Mouse (Mus musculus) liver, embryonic 11.5 days (tissue): ENCODE measurements at regions not wholly inside any gene's neighbourhood (a gene's known extent, or its start where the extent isn't known, plus 50 kb on each side); places are given as distances from the start of the nearest gene placed in this dataset.

Experiments
- ATAC-seq: fragments of 200-750 bp; cut with Nextera tagmentation; replicated peaks from 2 replicates; pipeline ENCODE4 v1.8.0; 2017; ENCODE audit warnings: moderate number of reproducible peaks, mild to moderate bottlenecking, moderate TSS enrichment, moderate library complexity; ENCODE audit not compliant: low FRiP score
- DNase-seq: peaks from one replicate; pipeline ENCODE4 v3.0.0-alpha.2; 2017; ENCODE audit warnings: low spot score
- H3K27ac ChIP-seq: fragments of 300-500 bp; sonication (generic); 2 replicates; pipeline ENCODE4 v1.5.1; 2014; ENCODE audit warnings: mild to moderate bottlenecking, low read depth, low read length, control low read depth
- H3K27me3 ChIP-seq: fragments of 300-500 bp; sonication (generic); replicated peaks from 2 replicates; pipeline ENCODE4 v1.6.1; 2014; ENCODE audit warnings: low read length, mixed read lengths; ENCODE audit not compliant: control insufficient read depth, insufficient read depth
- H3K36me3 ChIP-seq: fragments of 300-500 bp; sonication (generic); 2 replicates; pipeline ENCODE4 v1.6.1; 2014; ENCODE audit warnings: mild to moderate bottlenecking, low read length, moderate library complexity, mixed read lengths; ENCODE audit not compliant: control insufficient read depth, insufficient read depth
- H3K4me1 ChIP-seq: fragments of 300-500 bp; sonication (generic); replicated peaks from 2 replicates; pipeline ENCODE4 v1.6.1; 2014; ENCODE audit warnings: low read length, mixed read lengths; ENCODE audit not compliant: control insufficient read depth, insufficient read depth
- H3K4me2 ChIP-seq: fragments of 300-500 bp; sonication (generic); 2 replicates; pipeline ENCODE4 v1.6.1; 2014; ENCODE audit warnings: mild to moderate bottlenecking, control low read depth, moderate library complexity
- H3K4me3 ChIP-seq: fragments of 300-500 bp; sonication (generic); 2 replicates; pipeline ENCODE4 v1.5.1; 2014; ENCODE audit warnings: low read depth, low read length, control low read depth
- H3K9ac ChIP-seq: fragments of 300-500 bp; sonication (generic); 2 replicates; pipeline ENCODE4 v1.6.1; 2014; ENCODE audit warnings: low read depth, low read length, control low read depth
- H3K9me3 ChIP-seq: fragments of 300-500 bp; sonication (generic); 2 replicates; pipeline ENCODE4 v1.6.1; 2016; ENCODE audit warnings: low read length, inconsistent platforms, mixed read lengths; ENCODE audit not compliant: control insufficient read depth
- WGBS: fragments of 180-500 bp; shearing (Covaris S2); extraction: QIAGEN DNeasy Blood & Tissue Kit; methylation state at CpG from one replicate; pipeline ENCODE4 v1.1.7; 2014; 5-methylcytosine and 5-hydroxymethylcytosine counted together

- no peak overlapping the region for H3K4me3 ChIP-seq
- H3K9ac ChIP-seq, result no peak overlapping the region
- H3K36me3 ChIP-seq, result no peaks in the 10 kb centered on the region
- H3K9me3 ChIP-seq, result no peaks in the 10 kb centered on the region
- H3K4me1 ChIP-seq, result no peaks in the 10 kb centered on the region
- DNase-seq (no peak), ATAC-seq (no peak)
- no peaks in the 10 kb centered on the region for H3K27me3 ChIP-seq
- no peak overlapping the region for H3K27ac ChIP-seq
- no peak overlapping the region for H3K4me2 ChIP-seq
These were observed 347.4 kb downstream of the Gm43517 start for GRCm38 (mm10) chr12:49732351-49732750.

- Histone ChIP-seq H3K9me3 (no peaks in the 10 kb centered on the region), H3K4me3 (no peak overlapping the region), H3K27me3 (no peaks in the 10 kb centered on the region), H3K27ac (no peak overlapping the region), H3K4me2 (no peak overlapping the region), H3K4me1 (no peaks in the 10 kb centered on the region), H3K36me3 (no peaks in the 10 kb centered on the region), H3K9ac (no peak overlapping the region)
- 80% methylated on average over 4 of the region's 4 CpGs for WGBS
- ATAC-seq (no peak), DNase-seq (no peak)
These were observed 352.1 kb downstream of the Gm43517 start for GRCm38 (mm10) chr12:49737100-49737499.

GRCm38 (mm10) chr12:49739960-49740740 is 355.2 kb downstream of the Gm43517 start:
- WGBS, result 76% methylated on average over 12 of the region's 12 CpGs
- no peaks in the 10 kb centered on the region for H3K9me3 ChIP-seq

GRCm38 (mm10) chr12:49743402-49743801 is 358.4 kb downstream of the Gm43517 start:
- no peak overlapping the region for H3K9ac ChIP-seq
- DNase-seq, result no peak
- ATAC-seq, result no peak
- H3K4me1 ChIP-seq, result no peaks in the 10 kb centered on the region
- no peaks in the 10 kb centered on the region for H3K9me3 ChIP-seq
- 80% methylated on average over 2 of the region's 2 CpGs for WGBS
- no peak overlapping the region for H3K27ac ChIP-seq
- no peaks in the 10 kb centered on the region for H3K36me3 ChIP-seq
- no peak overlapping the region for H3K4me3 ChIP-seq
- no peaks in the 10 kb centered on the region for H3K27me3 ChIP-seq
- no peak overlapping the region for H3K4me2 ChIP-seq

More at GRCm38 (mm10) chr12:49739960-49740740, 355.2 kb downstream of the Gm43517 start:
- Histone ChIP-seq H3K27me3 (no peaks in the 10 kb centered on the region), H3K9ac (no peak overlapping the region), H3K4me2 (no peak overlapping the region), H3K4me1 (no peaks in the 10 kb centered on the region), H3K27ac (no peak overlapping the region), H3K36me3 (no peaks in the 10 kb centered on the region), H3K4me3 (no peak overlapping the region)
- ATAC-seq, result no peak
- DNase-seq, result no peak

GRCm38 (mm10) chr12:49747081-49747480 is 362.1 kb downstream of the Gm43517 start:
- ATAC-seq (no peak), DNase-seq (no peak)
- no peak overlapping the region for H3K27ac ChIP-seq
- no peaks in the 10 kb centered on the region for H3K27me3 ChIP-seq
- H3K9ac ChIP-seq, result no peak overlapping the region
- H3K36me3 ChIP-seq, result no peaks in the 10 kb centered on the region
- no peaks in the 10 kb centered on the region for H3K4me1 ChIP-seq
- H3K4me3 ChIP-seq, result no peak overlapping the region
- 52% methylated on average over 2 of the region's 2 CpGs for WGBS
- H3K4me2 ChIP-seq, result no peak overlapping the region
- no peaks in the 10 kb centered on the region for H3K9me3 ChIP-seq

GRCm38 (mm10) chr12:49758391-49758790 is 373.4 kb downstream of the Gm43517 start:
- no peaks in the 10 kb centered on the region for H3K27me3 ChIP-seq
- H3K4me2 ChIP-seq, result no peak overlapping the region
- ATAC-seq (no peak), DNase-seq (no peak)
- H3K36me3 ChIP-seq, result no peaks in the 10 kb centered on the region
- H3K27ac ChIP-seq, result no peak overlapping the region
- H3K4me1 ChIP-seq, result no peaks in the 10 kb centered on the region
- no peak overlapping the region for H3K9ac ChIP-seq
- no peaks in the 10 kb centered on the region for H3K9me3 ChIP-seq
- WGBS, result 76% methylated on average over 4 of the region's 4 CpGs
- H3K4me3 ChIP-seq, result no peak overlapping the region

DNA sequence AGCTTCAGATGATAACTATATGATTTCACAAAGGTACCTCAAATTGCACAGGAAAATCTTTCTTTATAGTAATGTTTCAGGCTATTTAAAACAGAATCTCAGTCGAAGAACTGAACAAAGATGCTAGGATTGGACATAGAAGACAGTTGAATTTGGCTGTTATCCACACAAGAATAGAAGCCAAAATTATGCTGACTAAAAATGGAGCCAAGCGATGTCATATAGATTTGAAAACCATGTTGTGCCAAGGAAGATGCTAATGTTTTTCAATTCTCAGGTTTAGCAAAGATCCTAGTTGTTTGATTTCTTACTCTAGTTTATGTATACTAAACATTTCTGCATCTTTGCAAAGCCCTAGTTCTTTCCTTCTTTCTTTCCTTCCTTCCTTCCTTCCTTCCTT is 379.6 kb downstream of the Gm43517 start:
- Histone ChIP-seq H3K9me3 (no peaks in the 10 kb centered on the region), H3K9ac (no peak overlapping the region), H3K4me3 (no peak overlapping the region), H3K4me1 (no peaks in the 10 kb centered on the region), H3K36me3 (no peaks in the 10 kb centered on the region), H3K27ac (no peak overlapping the region), H3K27me3 (no peaks in the 10 kb centered on the region), H3K4me2 (no peak overlapping the region)
- 66% methylated on average over 2 of the region's 2 CpGs for WGBS
- DNase-seq, result no peak
- ATAC-seq, result no peak

DNA sequence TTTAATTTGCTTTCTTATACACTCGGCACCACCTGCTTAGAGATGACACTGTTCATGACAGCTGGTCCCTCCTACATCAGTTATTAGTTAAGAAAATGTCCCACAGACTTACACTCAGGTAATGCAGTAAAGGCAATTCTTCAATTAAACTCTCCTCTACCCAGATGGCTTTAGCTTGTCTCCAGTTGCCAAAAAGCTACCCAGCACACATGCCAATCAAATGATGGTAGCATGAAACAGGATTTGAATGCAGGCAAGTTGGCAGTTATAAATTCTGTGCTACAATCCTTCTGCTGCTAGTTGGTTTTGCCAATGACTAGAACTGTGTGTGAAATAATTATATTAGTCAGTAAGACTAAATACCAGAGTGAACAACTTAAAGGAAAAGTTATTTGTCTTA is 423.4 kb downstream of the Gm43517 start:
- Histone ChIP-seq H3K9me3 (no peaks in the 10 kb centered on the region), H3K27ac (no peak overlapping the region), H3K4me2 (no peak overlapping the region), H3K27me3 (no peaks in the 10 kb centered on the region), H3K4me1 (no peaks in the 10 kb centered on the region), H3K9ac (no peak overlapping the region), H3K4me3 (no peak overlapping the region), H3K36me3 (no peaks in the 10 kb centered on the region)
- ATAC-seq, result no peak
- WGBS, result 85% methylated on average over 1 of the region's 1 CpGs
- no peak for DNase-seq

GRCm38 (mm10) chr12:49814653-49815052 is 429.7 kb downstream of the Gm43517 start:
- ATAC-seq (no peak), DNase-seq (no peak)
- Histone ChIP-seq H3K27me3 (no peaks in the 10 kb centered on the region), H3K36me3 (no peaks in the 10 kb centered on the region), H3K9me3 (no peaks in the 10 kb centered on the region), H3K9ac (no peak overlapping the region), H3K4me1 (no peaks in the 10 kb centered on the region), H3K4me2 (no peak overlapping the region), H3K27ac (no peak overlapping the region), H3K4me3 (no peak overlapping the region)
- 71% methylated on average over 3 of the region's 3 CpGs for WGBS
